Mouse (Mus musculus) spleen, adult 2 months (tissue): ENCODE data around the gene Arl2.
"Not testable (repeated sequence)": the region's sequence is repeated elsewhere in the genome, so short reads cannot be mapped to it uniquely, and the experiment has no call there.

ENCODE experiments used
- CTCF ChIP-seq: fragments of 200-500 bp; IDR thresholded peaks from 2 replicates; pipeline ENCODE4 v1.5.1; 2011; ENCODE audit warnings: mild to moderate bottlenecking, inconsistent platforms; ENCODE audit not compliant: insufficient read depth, insufficient read length, insufficient replicate concordance; ENCODE audit errors: extremely low read depth
- POLR2A ChIP-seq: fragments of 200-500 bp; IDR thresholded peaks from 2 replicates; pipeline ENCODE4 v1.6.1; 2011; ENCODE audit warnings: low read depth, low read length, inconsistent platforms

GRCm38 (mm10) chr19:6133197-6133596 is 8.2 kb downstream of the Arl2 start:
- TF ChIP-seq POLR2A, CTCF: not testable (repeated sequence)
